Mouse (Mus musculus): ENCODE measurements around the gene Zfp638. TPM values are rescaled to one million over a fixed set of nuclear protein-coding genes. Genes with fewer than 3 reads are reported as not detected.
A peak's percentile ranks its signal among the peaks of the same experiment; 100 is the strongest.
"Not testable (repeated sequence)": the region's sequence is repeated elsewhere in the genome, so short reads cannot be mapped to it uniquely, and the experiment has no call there.

Gene Zfp638
- 69.8 and 71.0 TPM in 2 replicates for polyA plus RNA-seq (2016; fragmentation: Nextera tagmentation; extraction: Ambion mirVana)

- Histone ChIP-seq H3K9me3 (no peaks in the 10 kb centered on the region), H3K4me1 (peaks cover 14% of the 10 kb centered on the region), H3K36me3 (replicated peaks) (no peaks in the 10 kb centered on the region), H3K27me3 (replicated peaks; ENCODE audit: low read depth, poor library complexity, severe bottlenecking) (peaks cover 29% of the 10 kb centered on the region), H3K4me3 (peak within 1 kb of the TSS; percentile 74), H3K27ac (replicated peaks) (peak within 1 kb of the TSS; percentile 75)
- WGBS, result under 1% methylated on average over 50 of the region's 50 CpGs
- peak; percentile 96 for DNase-seq (ENCODE audit: low spot score)
Observed at GRCm38 (mm10) chr6:83866954-83867597, at the start of gene Zfp638. Gene Zfp638 (plus strand): TSS chr6:83867109.

DNA sequence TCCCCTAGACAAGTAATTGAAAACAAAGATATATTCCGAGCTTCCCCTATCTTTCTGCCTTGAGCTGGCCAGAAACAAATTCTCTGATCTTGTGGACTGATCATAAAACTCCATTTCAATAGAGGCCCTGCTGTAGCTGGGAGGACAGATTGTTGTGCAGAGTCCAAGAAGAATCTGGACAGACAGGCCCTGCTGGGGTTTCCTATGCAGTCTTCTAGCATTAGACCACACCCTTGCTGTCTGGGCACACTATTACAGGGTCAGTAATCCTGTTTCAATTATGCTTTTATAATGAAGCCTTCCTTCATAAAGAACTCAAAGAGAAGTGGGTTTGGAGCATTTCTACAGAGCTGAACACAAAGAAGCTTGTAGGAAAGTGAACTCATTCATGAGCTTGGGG lies 47.9 kb upstream of the Zfp638 start:
- Histone ChIP-seq H3K27ac (replicated peaks) (no peak overlapping the region), H3K4me3 (no peak overlapping the region), H3K36me3 (replicated peaks) (peaks cover 45% of the 10 kb centered on the region), H3K27me3 (replicated peaks; ENCODE audit: low read depth, poor library complexity, severe bottlenecking) (no peaks in the 10 kb centered on the region), H3K4me1 (peaks cover 4% of the 10 kb centered on the region; the same call in 1 of the 2 replicates), H3K9me3 (no peaks in the 10 kb centered on the region)
- DNase-seq (ENCODE audit: low spot score), result no peak
- WGBS, result 89% methylated on average over 1 of the region's 1 CpGs

DNA sequence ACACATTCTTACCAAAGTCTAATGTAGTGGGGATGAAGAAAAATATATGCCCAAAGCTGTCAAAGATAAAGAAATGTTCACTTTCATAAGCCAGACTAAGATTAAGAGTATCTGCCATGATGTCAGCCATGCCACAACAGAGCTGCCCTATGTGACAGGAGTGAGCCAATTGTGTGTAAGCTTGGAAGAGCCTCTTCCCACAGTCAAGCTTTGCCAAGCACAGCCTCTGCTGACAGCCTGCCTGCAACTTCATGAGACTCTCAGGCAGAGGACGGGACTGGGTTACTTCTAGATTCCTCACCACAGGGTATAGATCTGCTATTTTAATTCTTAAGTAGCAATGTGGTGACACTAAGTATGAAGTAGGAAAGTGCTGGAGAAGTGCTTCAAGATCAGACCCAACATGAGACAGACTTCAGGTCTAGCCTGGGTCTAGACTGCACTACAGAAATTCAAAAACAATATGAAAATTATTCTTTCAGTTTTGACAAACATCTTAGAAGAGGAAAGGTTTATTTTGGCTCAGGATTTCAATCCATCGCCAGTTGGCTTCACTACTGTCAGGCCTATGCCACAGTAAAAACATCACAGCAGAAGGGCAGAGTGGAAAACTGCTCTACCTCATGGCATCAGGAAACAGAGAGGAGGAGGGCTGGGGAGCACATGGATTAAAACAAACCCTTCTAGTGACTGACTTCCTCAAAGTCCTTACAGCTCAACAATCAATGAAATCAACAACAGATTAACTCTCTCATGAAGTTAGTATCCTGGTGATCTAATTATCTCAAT lies 46.0 kb upstream of the Zfp638 start:
- H3K9me3 ChIP-seq, result no peaks in the 10 kb centered on the region
- H3K4me1 ChIP-seq, result peaks cover 4% of the 10 kb centered on the region; the same call in 1 of the 2 replicates
- no peaks in the 10 kb centered on the region for H3K27me3 ChIP-seq (replicated peaks; ENCODE audit: low read depth, poor library complexity, severe bottlenecking)
- H3K27ac ChIP-seq (replicated peaks), result no peak overlapping the region
- WGBS, result 85% methylated on average over 2 of the region's 2 CpGs
- no peak overlapping the region for H3K4me3 ChIP-seq
- H3K36me3 ChIP-seq (replicated peaks), result peaks cover 33% of the 10 kb centered on the region
- no peak for DNase-seq (ENCODE audit: low spot score)

DNA sequence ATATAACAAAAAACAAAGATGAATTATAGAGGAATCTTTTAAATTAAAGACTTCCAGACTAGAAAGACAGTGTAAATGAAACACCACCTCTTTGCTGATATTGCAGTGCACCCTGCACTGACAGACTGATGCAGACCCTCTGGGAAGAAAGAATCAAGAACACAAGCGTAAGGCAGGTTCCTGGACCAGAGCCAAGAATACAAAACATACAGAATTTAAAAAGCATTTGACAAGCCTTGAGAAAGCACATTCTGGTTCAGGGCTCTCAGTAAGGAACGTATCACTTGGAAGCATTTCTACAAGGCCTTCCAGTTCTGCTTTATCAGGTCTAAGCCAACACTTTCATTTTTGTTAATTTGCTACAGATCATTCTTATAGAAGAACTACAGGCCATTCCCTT lies 45.1 kb upstream of the Zfp638 start:
- H3K4me3 ChIP-seq, result no peak overlapping the region
- H3K36me3 ChIP-seq (replicated peaks), result peaks cover 29% of the 10 kb centered on the region
- no peak for DNase-seq (ENCODE audit: low spot score)
- WGBS, result 89% methylated on average over 2 of the region's 2 CpGs
- no peaks in the 10 kb centered on the region for H3K27me3 ChIP-seq (replicated peaks; ENCODE audit: low read depth, poor library complexity, severe bottlenecking)
- H3K27ac ChIP-seq (replicated peaks), result no peak overlapping the region
- no peaks in the 10 kb centered on the region for H3K9me3 ChIP-seq
- peaks cover 4% of the 10 kb centered on the region; the same call in 1 of the 2 replicates for H3K4me1 ChIP-seq

DNA sequence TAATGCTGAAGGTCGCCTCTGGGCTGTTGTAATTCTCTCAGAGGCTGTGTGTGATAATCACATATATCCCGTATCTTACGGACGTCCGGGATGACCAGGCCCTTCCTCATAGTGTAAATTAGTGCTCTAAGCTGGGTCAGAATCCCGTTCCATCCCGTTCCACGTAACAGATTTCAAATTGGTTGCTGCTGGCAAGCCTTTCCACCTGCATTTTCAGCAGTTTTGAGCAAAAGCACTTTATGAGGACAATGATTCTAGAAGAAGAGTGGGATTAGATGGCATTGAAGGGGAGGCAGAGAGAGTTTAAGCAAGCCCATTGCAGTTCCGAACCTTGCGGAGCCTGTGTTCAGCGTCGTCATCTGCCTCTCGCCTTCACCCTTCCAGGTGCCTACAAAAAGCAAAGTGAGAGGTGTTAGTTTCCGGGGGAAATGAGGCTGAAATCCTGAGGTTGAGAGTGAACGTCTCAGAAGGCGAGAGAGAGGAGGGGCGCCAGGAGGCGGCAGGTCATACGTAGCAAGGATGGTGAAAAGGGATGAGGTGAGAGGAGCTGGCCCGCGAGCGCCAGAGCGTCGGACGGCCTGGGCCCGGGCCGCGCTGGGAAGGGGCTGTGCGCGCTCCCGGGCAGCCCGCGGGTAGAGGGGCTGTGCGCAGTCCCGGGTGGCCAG lies 35.8 kb upstream of the Zfp638 start:
- H3K9me3 ChIP-seq, result no peaks in the 10 kb centered on the region
- peaks cover 19% of the 10 kb centered on the region for H3K4me1 ChIP-seq
- peak overlapping the region; percentile 90 for H3K27ac ChIP-seq (replicated peaks)
- 2% methylated on average over 35 of the region's 35 CpGs for WGBS
- DNase-seq (ENCODE audit: low spot score), result no peak
- peaks cover 29% of the 10 kb centered on the region for H3K36me3 ChIP-seq (replicated peaks)
- H3K4me3 ChIP-seq, result peak overlapping the region; percentile 66
- H3K27me3 ChIP-seq (replicated peaks; ENCODE audit: low read depth, poor library complexity, severe bottlenecking), result no peaks in the 10 kb centered on the region

DNA sequence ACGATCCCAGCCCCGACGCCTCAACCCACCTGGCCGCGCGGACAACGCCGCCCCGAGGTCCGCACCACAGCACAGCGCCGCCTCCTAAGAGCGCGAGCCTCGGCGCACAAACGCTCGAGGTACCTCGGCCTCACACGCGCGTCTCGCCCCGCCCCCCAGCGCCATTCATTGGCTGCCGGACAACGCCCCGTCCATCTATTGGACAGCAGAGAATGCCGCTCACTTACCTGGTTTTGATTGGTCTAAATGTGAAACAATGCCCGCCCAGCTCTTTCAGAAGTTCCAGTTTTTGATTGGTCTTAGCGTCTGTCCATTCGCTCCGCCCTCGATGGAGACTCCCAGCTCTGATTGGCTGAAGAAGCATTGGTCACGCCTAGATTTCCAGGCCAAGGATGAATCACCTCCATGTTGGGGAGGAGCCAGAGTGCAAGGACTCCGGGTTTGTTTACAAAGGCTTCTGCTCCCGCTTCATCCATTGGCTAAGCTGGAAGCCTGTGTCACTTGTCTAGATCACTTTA lies 35.2 kb upstream of the Zfp638 start, which contains the start of gene Paip2b:
TSS of gene Paip2b (minus strand) at position 136 of the 518 bp plus-strand sequence.
- Histone ChIP-seq H3K36me3 (replicated peaks) (peaks cover 26% of the 10 kb centered on the region), H3K27me3 (replicated peaks; ENCODE audit: low read depth, poor library complexity, severe bottlenecking) (no peaks in the 10 kb centered on the region), H3K27ac (replicated peaks) (peak within 1 kb of the TSS; percentile 90), H3K4me3 (peak within 1 kb of the TSS; percentile 66), H3K9me3 (no peaks in the 10 kb centered on the region), H3K4me1 (peaks cover 19% of the 10 kb centered on the region)
- under 1% methylated on average over 37 of the region's 37 CpGs for WGBS
- peak; percentile 98 for DNase-seq (ENCODE audit: low spot score)

GRCm38 (mm10) chr6:83832393-83832792 lies 34.5 kb upstream of the Zfp638 start:
- Histone ChIP-seq H3K27ac (replicated peaks) (0 out of 2 replicates have a peak overlapping the region, but pooled peaks have one; percentile 44), H3K4me3 (peak overlapping the region; percentile 66), H3K4me1 (peaks cover 19% of the 10 kb centered on the region), H3K36me3 (replicated peaks) (peaks cover 20% of the 10 kb centered on the region)
- WGBS, result 63% methylated on average over 1 of the region's 1 CpGs
- not testable (repeated sequence) for H3K9me3 ChIP-seq; DNase-seq (ENCODE audit: low spot score); H3K27me3 ChIP-seq (replicated peaks; ENCODE audit: low read depth, poor library complexity, severe bottlenecking)

DNA sequence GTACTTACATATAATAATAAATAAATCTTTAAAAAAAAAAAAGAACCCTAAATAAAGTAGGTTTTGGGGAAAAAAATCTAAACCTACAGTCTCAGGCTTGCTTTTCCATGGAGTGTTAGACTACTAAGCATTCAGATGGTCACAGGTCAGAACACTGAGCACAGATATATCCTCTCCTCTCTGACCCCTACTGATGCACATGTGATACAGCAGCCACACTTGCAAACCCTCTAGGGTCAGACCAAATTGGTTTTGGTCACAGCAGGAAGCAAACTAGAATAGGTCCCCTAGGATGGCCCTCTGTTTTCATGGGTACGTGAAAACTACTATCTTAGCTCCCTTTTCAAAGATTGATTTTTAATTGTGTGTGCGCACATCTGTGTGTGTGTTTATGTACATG lies 30.1 kb upstream of the Zfp638 start:
- no peak for DNase-seq (ENCODE audit: low spot score)
- H3K27me3 ChIP-seq (replicated peaks; ENCODE audit: low read depth, poor library complexity, severe bottlenecking), result no peaks in the 10 kb centered on the region
- no peak overlapping the region for H3K27ac ChIP-seq (replicated peaks)
- H3K4me3 ChIP-seq, result no peak overlapping the region
- H3K36me3 ChIP-seq (replicated peaks), result no peaks in the 10 kb centered on the region
- 87% methylated on average over 2 of the region's 2 CpGs for WGBS
- H3K9me3 ChIP-seq, result no peaks in the 10 kb centered on the region
- H3K4me1 ChIP-seq, result peaks cover 6% of the 10 kb centered on the region; the same call in 1 of the 2 replicates

DNA sequence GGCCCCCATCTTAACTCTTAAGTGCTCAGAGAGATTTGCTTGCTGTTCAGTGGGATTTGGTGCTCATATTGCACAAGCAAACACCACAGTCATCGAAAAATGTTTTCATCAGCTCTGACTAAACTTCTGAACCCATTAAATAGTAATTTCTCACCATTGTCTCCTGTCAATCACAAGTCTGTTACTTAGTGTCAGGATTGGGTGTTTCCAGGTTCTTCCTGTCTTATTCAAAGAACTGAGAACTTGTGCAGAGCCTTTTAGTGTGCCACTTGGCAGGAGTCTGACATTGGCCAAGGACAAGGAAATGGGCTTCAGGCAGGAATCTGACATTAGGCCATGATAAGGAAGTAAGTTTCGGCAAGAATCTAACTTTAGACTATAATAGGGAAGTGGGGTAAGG lies 28.9 kb upstream of the Zfp638 start:
- Histone ChIP-seq H3K27me3 (replicated peaks; ENCODE audit: low read depth, poor library complexity, severe bottlenecking) (no peaks in the 10 kb centered on the region), H3K4me1 (no peaks in the 10 kb centered on the region), H3K9me3 (no peaks in the 10 kb centered on the region), H3K4me3 (no peak overlapping the region), H3K27ac (replicated peaks) (no peak overlapping the region), H3K36me3 (replicated peaks) (no peaks in the 10 kb centered on the region)
- WGBS, result 93% methylated on average over 2 of the region's 2 CpGs
- DNase-seq (ENCODE audit: low spot score), result no peak

- no peaks in the 10 kb centered on the region for H3K36me3 ChIP-seq (replicated peaks)
- H3K4me1 ChIP-seq, result no peaks in the 10 kb centered on the region
- no peak overlapping the region for H3K4me3 ChIP-seq
- 86% methylated on average over 6 of the region's 6 CpGs for WGBS
- no peak for DNase-seq (ENCODE audit: low spot score)
- no peaks in the 10 kb centered on the region for H3K9me3 ChIP-seq
- no peaks in the 10 kb centered on the region for H3K27me3 ChIP-seq (replicated peaks; ENCODE audit: low read depth, poor library complexity, severe bottlenecking)
- no peak overlapping the region for H3K27ac ChIP-seq (replicated peaks)
Observed at GRCm38 (mm10) chr6:83840086-83840485, 26.8 kb upstream of the Zfp638 start.

DNA sequence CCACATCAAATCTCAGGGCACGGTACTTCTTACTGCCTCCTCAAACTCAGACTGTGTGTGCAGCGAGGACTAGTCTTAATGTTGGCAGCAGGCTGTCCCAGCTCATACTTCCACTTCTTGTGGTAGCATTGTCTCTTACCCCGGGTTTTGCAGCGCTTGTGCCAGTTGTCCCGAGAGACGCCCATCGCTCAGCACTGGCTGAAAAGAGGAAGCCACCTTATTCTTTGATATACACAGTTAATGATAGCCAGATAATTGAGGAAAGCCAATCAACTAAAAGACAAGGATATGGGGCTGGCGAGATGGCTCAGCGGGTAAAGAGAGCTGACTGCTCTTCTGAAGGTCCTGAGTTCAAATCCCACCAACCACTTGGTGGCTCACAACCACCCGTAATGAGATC lies 22.0 kb upstream of the Zfp638 start:
- H3K27me3 ChIP-seq (replicated peaks; ENCODE audit: low read depth, poor library complexity, severe bottlenecking), result no peaks in the 10 kb centered on the region
- WGBS, result 91% methylated on average over 10 of the region's 10 CpGs
- no peak overlapping the region for H3K27ac ChIP-seq (replicated peaks)
- H3K36me3 ChIP-seq (replicated peaks), result no peaks in the 10 kb centered on the region
- H3K9me3 ChIP-seq, result no peaks in the 10 kb centered on the region
- H3K4me1 ChIP-seq, result no peaks in the 10 kb centered on the region
- H3K4me3 ChIP-seq, result no peak overlapping the region
- DNase-seq (ENCODE audit: low spot score), result no peak

DNA sequence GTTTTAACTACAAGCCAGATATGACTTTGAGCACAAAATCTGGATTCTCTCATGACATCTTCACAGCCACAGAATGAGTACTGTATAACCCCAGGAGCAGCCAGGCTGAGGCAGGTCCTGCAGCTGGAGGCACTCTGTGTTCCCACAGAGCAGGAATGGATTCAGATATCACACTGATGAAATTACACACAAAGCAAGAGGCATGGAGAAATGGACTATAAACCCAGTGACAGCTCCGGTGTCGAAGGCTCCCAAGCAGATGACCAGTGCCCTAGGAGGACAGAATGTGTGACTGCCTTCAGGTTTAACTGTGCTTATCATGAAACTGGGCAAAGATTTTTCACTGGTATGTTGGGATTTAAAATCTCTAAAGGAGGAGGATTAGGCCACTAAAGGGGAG lies 20.8 kb upstream of the Zfp638 start:
- 89% methylated on average over 2 of the region's 2 CpGs for WGBS

More for the DNA sequence above, 20.8 kb upstream of the Zfp638 start:
- no peak overlapping the region for H3K27ac ChIP-seq (replicated peaks)
- H3K27me3 ChIP-seq (replicated peaks; ENCODE audit: low read depth, poor library complexity, severe bottlenecking), result no peaks in the 10 kb centered on the region
- H3K4me1 ChIP-seq, result no peaks in the 10 kb centered on the region
- H3K9me3 ChIP-seq, result no peaks in the 10 kb centered on the region
- H3K36me3 ChIP-seq (replicated peaks), result no peaks in the 10 kb centered on the region
- H3K4me3 ChIP-seq, result no peak overlapping the region
- no peak for DNase-seq (ENCODE audit: low spot score)
